Mouse (Mus musculus) MEL (cell line): Measurements from ENCODE around the gene Calm4. TPM values are rescaled to one million over a fixed set of nuclear protein-coding genes. Genes with fewer than 3 reads are reported as not detected.

Source experiments
- DNase-seq: peaks from one replicate; pipeline ENCODE4 v3.0.0; 2011; ENCODE audit warnings: low read depth, low spot score
- H3K27ac ChIP-seq: 2 replicates; pipeline ENCODE4 v1.5.1; 2012; ENCODE audit warnings: low read depth, mild to moderate bottlenecking, control low read depth, low read length, moderate library complexity; ENCODE audit not compliant: control insufficient read depth
- H3K27me3 ChIP-seq, 2 experiments: fragments of 150-350 bp in 1 of 2; sonication (generic) in 1 of 2; 2 replicates each; pipeline ENCODE4 v1.6.1; 2012; ENCODE audit warnings: low read length in 2 of 2, mild to moderate bottlenecking in 2 of 2, improper control_type of control experiment in 1 of 2, moderate library complexity in 1 of 2; ENCODE audit not compliant: insufficient read depth in 2 of 2, control insufficient read depth in 1 of 2
- H3K36me3 ChIP-seq, 2 experiments: 2 replicates each; pipeline ENCODE4 v1.6.1; 2012 to 2014; ENCODE audit warnings: low read length in 2 of 2, improper control_type of control experiment in 1 of 2, inconsistent platforms in 1 of 2, mild to moderate bottlenecking in 1 of 2; ENCODE audit not compliant: insufficient read depth in 2 of 2, control insufficient read depth in 1 of 2
- H3K4me1 ChIP-seq, 2 experiments: fragments of 150-350 bp in 1 of 2; sonication (generic) in 1 of 2; 2 replicates each; pipeline ENCODE4 v1.6.1; 2012; ENCODE audit warnings: low read length in 2 of 2, improper control_type of control experiment in 1 of 2, mild to moderate bottlenecking in 1 of 2; ENCODE audit not compliant: insufficient read depth in 2 of 2, control insufficient read depth in 1 of 2
- H3K4me3 ChIP-seq, 2 experiments: fragments of 150-350 bp in 1 of 2; sonication (generic) in 1 of 2; 2 replicates each; pipeline ENCODE4 v1.5.1; 2012; ENCODE audit warnings: low read depth in 2 of 2, low read length in 2 of 2, mild to moderate bottlenecking in 2 of 2, moderate library complexity in 2 of 2, control low read depth in 1 of 2, improper control_type of control experiment in 1 of 2; ENCODE audit not compliant: control insufficient read depth in 1 of 2, insufficient read depth in 1 of 2
- H3K79me2 ChIP-seq: 2 replicates; pipeline ENCODE4 v1.6.1; 2012; ENCODE audit warnings: mild to moderate bottlenecking, low read length, moderate library complexity; ENCODE audit not compliant: control insufficient read depth, poor library complexity, insufficient read depth
- H3K9ac ChIP-seq: 2 replicates; pipeline ENCODE4 v1.6.1; 2012; ENCODE audit warnings: low read depth, mild to moderate bottlenecking, control low read depth, low read length, moderate library complexity; ENCODE audit not compliant: control insufficient read depth, poor library complexity, severe bottlenecking
- H3K9me3 ChIP-seq: fragments of 150-350 bp; sonication (generic); replicated peaks from 2 replicates; pipeline ENCODE4 v1.6.1; 2012; ENCODE audit warnings: mild to moderate bottlenecking, low read length, improper control_type of control experiment, moderate library complexity; ENCODE audit not compliant: insufficient read depth
- BHLHE40 ChIP-seq: IDR thresholded peaks from 2 replicates; pipeline ENCODE4 v1.6.1; 2012; ENCODE audit warnings: low read depth, mild to moderate bottlenecking, inconsistent platforms, low read length, improper control_type of control experiment, borderline replicate concordance
- CHD1 ChIP-seq: IDR thresholded peaks from 2 replicates; pipeline ENCODE4 v1.6.1; 2012; ENCODE audit warnings: low read depth, mild to moderate bottlenecking, inconsistent platforms, low read length, improper control_type of control experiment
- CHD2 ChIP-seq: IDR thresholded peaks from 2 replicates; pipeline ENCODE4 v1.6.1; 2011; ENCODE audit warnings: low read length, improper control_type of control experiment
- CTCF ChIP-seq, 3 experiments: IDR thresholded peaks in 2 of 3; conservative IDR thresholded peaks in 1 of 3; 2 replicates each; pipeline ENCODE4 v1.5.1; 2011 to 2012; ENCODE audit warnings: low read length in 3 of 3, low read depth in 2 of 3, mild to moderate bottlenecking in 2 of 3, improper control_type of control experiment in 1 of 3, inconsistent platforms in 1 of 3, mixed read lengths in 1 of 3, moderate library complexity in 1 of 3; ENCODE audit not compliant: control insufficient read depth in 1 of 3, insufficient read depth in 1 of 3, poor library complexity in 1 of 3, severe bottlenecking in 1 of 3
- ELF1 ChIP-seq: IDR thresholded peaks from 2 replicates; pipeline ENCODE4 v1.6.1; 2014; ENCODE audit warnings: low read depth, mild to moderate bottlenecking, inconsistent platforms, low read length, improper control_type of control experiment, moderate library complexity
- EP300 ChIP-seq, 2 experiments: IDR thresholded peaks; 2 replicates each; pipeline ENCODE4 v1.6.1; 2011; ENCODE audit warnings: improper control_type of control experiment in 2 of 2, low read length in 2 of 2, low read depth in 1 of 2, mild to moderate bottlenecking in 1 of 2
- ETS1 ChIP-seq: IDR thresholded peaks from 2 replicates; pipeline ENCODE4 v1.6.1; 2012; ENCODE audit warnings: low read depth, mild to moderate bottlenecking, inconsistent platforms, low read length, improper control_type of control experiment, moderate library complexity
- GABPA ChIP-seq: IDR thresholded peaks from 2 replicates; pipeline ENCODE4 v1.6.1; 2012; ENCODE audit warnings: low read depth, mild to moderate bottlenecking, inconsistent platforms, low read length, improper control_type of control experiment, moderate library complexity
- GATA1 ChIP-seq: IDR thresholded peaks from 2 replicates; pipeline ENCODE4 v1.6.1; 2011; ENCODE audit warnings: low read depth, low read length, improper control_type of control experiment
- HCFC1 ChIP-seq: IDR thresholded peaks from 2 replicates; pipeline ENCODE4 v1.6.1; 2012; ENCODE audit warnings: low read depth, mild to moderate bottlenecking, inconsistent platforms, low read length, improper control_type of control experiment, moderate library complexity
- JUND ChIP-seq: IDR thresholded peaks from 2 replicates; pipeline ENCODE4 v1.6.1; 2011; ENCODE audit warnings: low read depth, mild to moderate bottlenecking, improper control_type of control experiment, low read length
- KAT2A ChIP-seq: conservative IDR thresholded peaks from 2 replicates; pipeline ENCODE4 v1.6.1; 2012; ENCODE audit warnings: low read depth, low read length, improper control_type of control experiment, inconsistent platforms
- MAFK ChIP-seq: IDR thresholded peaks from 2 replicates; pipeline ENCODE4 v1.6.1; 2011; ENCODE audit warnings: low read depth, mild to moderate bottlenecking, low read length, improper control_type of control experiment, borderline replicate concordance
- MAX ChIP-seq: IDR thresholded peaks from 2 replicates; pipeline ENCODE4 v1.6.1; 2011; ENCODE audit warnings: low read length, improper control_type of control experiment
- MAZ ChIP-seq: IDR thresholded peaks from 2 replicates; pipeline ENCODE4 v1.6.1; 2012; ENCODE audit warnings: low read depth, mild to moderate bottlenecking, inconsistent platforms, low read length, improper control_type of control experiment
- MEF2A ChIP-seq: IDR thresholded peaks from 2 replicates; pipeline ENCODE4 v1.6.1; 2014; ENCODE audit warnings: low read depth, mild to moderate bottlenecking, inconsistent platforms, low read length, improper control_type of control experiment; ENCODE audit not compliant: poor library complexity, insufficient replicate concordance, severe bottlenecking; ENCODE audit errors: extremely low read depth
- MXI1 ChIP-seq: IDR thresholded peaks from 2 replicates; pipeline ENCODE4 v1.6.1; 2011; ENCODE audit warnings: mild to moderate bottlenecking, low read depth, low read length, improper control_type of control experiment
- MYB ChIP-seq: IDR thresholded peaks from 2 replicates; pipeline ENCODE4 v1.6.1; 2011; ENCODE audit warnings: mild to moderate bottlenecking, low read depth, low read length, improper control_type of control experiment
- MYC ChIP-seq: IDR thresholded peaks from 2 replicates; pipeline ENCODE4 v1.6.1; 2011; ENCODE audit warnings: low read depth, mild to moderate bottlenecking, low read length, improper control_type of control experiment, moderate library complexity
- NELFE ChIP-seq: IDR thresholded peaks from 2 replicates; pipeline ENCODE4 v1.6.1; 2011; ENCODE audit warnings: low read depth, low read length, improper control_type of control experiment
- NRF1 ChIP-seq: IDR thresholded peaks from 2 replicates; pipeline ENCODE4 v1.6.1; 2014; ENCODE audit warnings: low read depth, mild to moderate bottlenecking, inconsistent platforms, low read length, improper control_type of control experiment, moderate library complexity; ENCODE audit not compliant: poor library complexity, insufficient read depth, severe bottlenecking
- POLR2A ChIP-seq, 2 experiments: IDR thresholded peaks; 2 replicates each; pipeline ENCODE4 v1.6.1; 2011 to 2012; ENCODE audit warnings: low read length in 2 of 2, mild to moderate bottlenecking in 2 of 2, control low read depth in 1 of 2, improper control_type of control experiment in 1 of 2, low read depth in 1 of 2, moderate library complexity in 1 of 2; ENCODE audit not compliant: control insufficient read depth in 1 of 2, insufficient read depth in 1 of 2, poor library complexity in 1 of 2
- POLR2AphosphoS2 ChIP-seq: IDR thresholded peaks from 2 replicates; pipeline ENCODE4 v1.6.1; 2011; ENCODE audit warnings: low read length, improper control_type of control experiment
- POLR2AphosphoS5 ChIP-seq: IDR thresholded peaks from 2 replicates; pipeline ENCODE4 v1.6.1; 2012; ENCODE audit warnings: low read depth, borderline replicate concordance, mild to moderate bottlenecking, inconsistent platforms, low read length, moderate library complexity, mixed read lengths
- RAD21 ChIP-seq: IDR thresholded peaks from 2 replicates; pipeline ENCODE4 v1.6.1; 2011; ENCODE audit warnings: mild to moderate bottlenecking, low read depth, low read length, improper control_type of control experiment
- RCOR1 ChIP-seq: IDR thresholded peaks from 2 replicates; pipeline ENCODE4 v1.6.1; 2012; ENCODE audit warnings: low read depth, mild to moderate bottlenecking, inconsistent platforms, low read length, improper control_type of control experiment
- SIN3A ChIP-seq: IDR thresholded peaks from 2 replicates; pipeline ENCODE4 v1.6.1; 2012; ENCODE audit warnings: low read length, improper control_type of control experiment, inconsistent platforms
- TAL1 ChIP-seq: IDR thresholded peaks from 2 replicates; pipeline ENCODE4 v1.6.1; 2012; ENCODE audit warnings: mild to moderate bottlenecking, inconsistent platforms, low read length, moderate library complexity, mixed read lengths
- TBP ChIP-seq: IDR thresholded peaks from 2 replicates; pipeline ENCODE4 v1.8.0; 2011; ENCODE audit warnings: low read depth, low read length, improper control_type of control experiment
- TCF12 ChIP-seq: IDR thresholded peaks from 2 replicates; pipeline ENCODE4 v1.6.1; 2014; ENCODE audit warnings: low read depth, mild to moderate bottlenecking, inconsistent platforms, low read length, improper control_type of control experiment, moderate library complexity
- UBTF ChIP-seq: IDR thresholded peaks from 2 replicates; pipeline ENCODE4 v1.6.1; 2012; ENCODE audit warnings: low read depth, mild to moderate bottlenecking, inconsistent platforms, low read length, improper control_type of control experiment, moderate library complexity, borderline replicate concordance; ENCODE audit not compliant: insufficient read depth
- USF1 ChIP-seq: IDR thresholded peaks from 2 replicates; pipeline ENCODE4 v1.6.1; 2014; ENCODE audit warnings: low read depth, mild to moderate bottlenecking, inconsistent platforms, low read length, improper control_type of control experiment, moderate library complexity
- USF2 ChIP-seq, 2 experiments: IDR thresholded peaks; 2 replicates each; pipeline ENCODE4 v1.6.1; 2011 to 2012; ENCODE audit warnings: improper control_type of control experiment in 2 of 2, low read length in 2 of 2, borderline replicate concordance in 1 of 2, inconsistent platforms in 1 of 2, low read depth in 1 of 2, mild to moderate bottlenecking in 1 of 2; ENCODE audit not compliant: insufficient read depth in 1 of 2
- ZC3H11A ChIP-seq: IDR thresholded peaks from 2 replicates; pipeline ENCODE4 v1.6.1; 2012; ENCODE audit warnings: low read depth, mild to moderate bottlenecking, inconsistent platforms, low read length, improper control_type of control experiment
- ZKSCAN1 ChIP-seq: IDR thresholded peaks from 2 replicates; pipeline ENCODE4 v1.6.1; 2012; ENCODE audit warnings: low read depth, mild to moderate bottlenecking, inconsistent platforms, low read length, improper control_type of control experiment, moderate library complexity
- ZMIZ1 ChIP-seq: IDR thresholded peaks from 2 replicates; pipeline ENCODE4 v1.6.1; 2012; ENCODE audit warnings: low read depth, mild to moderate bottlenecking, inconsistent platforms, low read length, improper control_type of control experiment, moderate library complexity
- polyA plus RNA-seq, 2 experiments: library from polyadenylated mRNA; stranded (reverse) in 1 of 2; unstranded in 1 of 2; fragments of >175 nt in 1 of 2; fragments of >200 nt in 1 of 2; gene quantifications; 2 replicates each; pipeline versions ENCODE4 v1.2.1 to v1.2.4; 2012; ENCODE audit warnings: low replicate concordance in 2 of 2, low read depth in 1 of 2; ENCODE audit not compliant: insufficient read length in 2 of 2, insufficient read depth in 1 of 2, missing spikeins in 1 of 2
- total RNA-seq: library from RNA; depleted of rRNA; stranded (reverse); fragments of 300-350 nt; gene quantifications from 2 replicates; pipeline ENCODE4 v1.2.3, GENCODE M21; 2012

Calm4 gene
- total and polyA plus RNA-seq, 3 experiments = not detected

DNA sequence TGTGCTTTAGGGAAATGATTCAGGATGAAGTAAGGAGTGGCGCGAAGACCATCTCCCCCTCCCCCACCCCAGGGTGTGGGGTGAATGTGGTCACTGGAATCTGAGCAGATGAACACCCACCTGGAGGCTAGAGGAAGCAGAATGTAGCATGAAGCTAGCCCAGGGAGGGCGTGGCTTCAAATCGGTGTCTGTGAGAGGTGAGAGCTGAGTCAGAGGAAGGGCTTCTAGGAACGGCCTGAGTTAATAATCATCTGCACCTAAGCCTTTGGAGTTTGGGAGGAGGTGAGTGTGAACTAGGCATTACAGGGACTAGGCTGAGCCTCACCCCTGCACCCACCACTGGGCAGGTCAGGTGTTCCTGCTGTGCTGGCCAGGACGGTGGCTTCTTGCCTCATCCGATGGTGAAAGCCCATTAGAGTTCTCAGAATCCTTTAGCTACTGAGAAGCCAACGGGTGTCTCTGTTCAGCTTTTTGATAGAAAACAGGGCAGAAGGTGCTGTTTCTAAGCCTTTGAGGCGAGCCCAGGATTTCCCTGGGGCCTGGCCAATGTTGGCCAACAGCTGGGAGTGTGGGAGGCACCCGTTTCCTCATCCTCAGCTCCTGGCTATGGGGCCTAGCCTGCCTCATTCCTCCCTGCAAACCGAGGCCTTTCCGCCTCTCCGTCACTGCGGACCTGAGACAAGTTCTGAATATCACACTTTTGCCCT is 28.2 kb downstream of the Calm4 start:
- Histone ChIP-seq H3K27me3 (no peaks in the 10 kb centered on the region), H3K4me3 (peak overlapping the region; percentile 41 to 51), H3K36me3 (peaks cover 0 to 36% of the 10 kb centered on the region in 2 experiments; a peak in 2 of 4 replicates), H3K27ac (peak overlapping the region; percentile 97), H3K4me1 (peaks cover 8 to 44% of the 10 kb centered on the region in 2 experiments), H3K79me2 (no peaks in the 10 kb centered on the region; the same call in 1 of the 2 replicates), H3K9me3 (no peaks in the 10 kb centered on the region), H3K9ac (peak overlapping the region; percentile 71)
- DNase-seq = peak; percentile 83
- TF ChIP-seq ZMIZ1 = no peak
- TF ChIP-seq GATA1 = no peak
- TF ChIP-seq MAFK = no peak
- no peak for TF ChIP-seq ELF1
- peak in 1 of 2 experiments; percentile 56; a peak in 2 of 4 replicates for TF ChIP-seq POLR2A (IDR thresholded peaks at IDR 0.05; ENCODE audit: control insufficient read depth in 1 of 2, insufficient read depth in 1 of 2, low read depth in 1 of 2, low read length in 2 of 2, poor library complexity in 1 of 2)
- TF ChIP-seq TAL1 = 0 out of 2 replicates have a peak, but pooled peaks have one; percentile 9
- no peak for TF ChIP-seq MEF2A
- no peak for TF ChIP-seq KAT2A
- no peak for TF ChIP-seq MYB
- TF ChIP-seq ZKSCAN1 = no peak
- TF ChIP-seq MXI1 = peak; percentile 48; the same call in 1 of the 2 replicates
- TF ChIP-seq POLR2AphosphoS2 = peak; percentile 12; the same call in 1 of the 2 replicates
- TF ChIP-seq RAD21 = no peak
- TF ChIP-seq UBTF = no peak
- TF ChIP-seq MAZ = no peak
- TF ChIP-seq NRF1 = no peak
- TF ChIP-seq RCOR1 = no peak
- peak; percentile 49; the same call in 1 of the 2 replicates for TF ChIP-seq ETS1
- no peak for TF ChIP-seq POLR2AphosphoS5
- TF ChIP-seq TBP = peak; percentile 39; the same call in 1 of the 2 replicates
- TF ChIP-seq BHLHE40 = no peak
- TF ChIP-seq CHD1 = peak; percentile 54; the same call in 1 of the 2 replicates
- TF ChIP-seq MAX = no peak
- no peak for TF ChIP-seq USF2 (IDR thresholded peaks at IDR 0.05; ENCODE audit: borderline replicate concordance in 1 of 2, insufficient read depth in 1 of 2, low read depth in 1 of 2, low read length in 2 of 2)
- TF ChIP-seq TCF12 = no peak
- no peak for TF ChIP-seq MYC
- no peak; the same call in 1 of the 2 replicates for TF ChIP-seq NELFE
- no peak for TF ChIP-seq SIN3A
- no peak for TF ChIP-seq CHD2
- no peak for TF ChIP-seq ZC3H11A
- TF ChIP-seq EP300 (IDR thresholded peaks at IDR 0.05; ENCODE audit: low read depth in 1 of 2, low read length in 2 of 2) = peak in 1 of 2 experiments; percentile 50; a peak in 1 of 4 replicates
- no peak for TF ChIP-seq USF1
- TF ChIP-seq JUND = no peak
- no peak for TF ChIP-seq CTCF (IDR thresholded peaks at IDR 0.05 in 2 of 3, conservative IDR thresholded peaks at IDR 0.05 in 1 of 3; ENCODE audit: control insufficient read depth in 1 of 3, insufficient read depth in 1 of 3, low read depth in 2 of 3, low read length in 3 of 3, poor library complexity in 1 of 3, severe bottlenecking in 1 of 3)
- no peak for TF ChIP-seq GABPA
- TF ChIP-seq HCFC1 = no peak
